Mouse (Mus musculus): Measurements from ENCODE around the gene Tmem135.

DNA sequence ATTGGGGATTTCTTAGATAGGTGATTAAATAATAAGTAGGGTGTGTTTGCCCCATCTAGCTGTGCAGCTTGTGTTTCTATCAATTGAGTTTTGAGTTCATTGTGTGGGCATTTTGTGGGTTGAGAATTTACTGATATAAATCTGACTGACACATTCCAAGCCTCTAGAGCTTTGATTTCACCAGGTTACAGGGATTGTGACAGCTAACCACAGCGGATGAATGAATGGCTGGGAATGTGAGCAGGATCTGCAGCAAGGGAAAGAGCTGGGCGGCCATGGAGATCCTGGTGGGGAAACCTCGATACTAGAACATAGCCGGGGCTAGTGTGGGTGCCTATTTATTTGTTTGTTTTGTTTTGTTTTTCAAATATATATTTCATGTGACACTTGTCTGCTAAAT is 205.5 kb downstream of the Tmem135 start:
- TF ChIP-seq EP300 (IDR thresholded peaks at IDR 0.05; ENCODE audit: insufficient read depth, low read depth, low read length) (no peak), CTCF (IDR thresholded peaks at IDR 0.05) (no peak)

All from heart, adult 2 months (tissue).